Mouse (Mus musculus): ENCODE results near the gene Tmem229a. TPM values are rescaled to one million over a fixed set of nuclear protein-coding genes. Genes with fewer than 3 reads are reported as not detected.

The Tmem229a gene
- polyA plus RNA-seq, 1 experiment from 2014 or later, result 4.4 TPM

GRCm38 (mm10) chr6:24956586-24956973, 483 bp upstream of the Tmem229a start:
- DNase-seq (no peak), ATAC-seq (ENCODE audit: low FRiP score, low TSS enrichment) (no peak)
- H3K27me3 ChIP-seq (ENCODE audit: control insufficient read depth, insufficient read depth, low read length), result no peaks in the 10 kb centered on the region
- 19% methylated on average over 5 of the region's 5 CpGs for WGBS
- H3K36me3 ChIP-seq (ENCODE audit: control insufficient read depth, insufficient read depth, low read length), result no peaks in the 10 kb centered on the region
- peak overlapping the region; percentile 77 for H3K4me3 ChIP-seq (replicated peaks; ENCODE audit: low read depth, low read length)
- H3K9ac ChIP-seq (replicated peaks; ENCODE audit: low read length), result peak overlapping the region; percentile 94
- peak overlapping the region; percentile 92 for H3K27ac ChIP-seq (replicated peaks; ENCODE audit: low read depth, low read length)
- H3K9me3 ChIP-seq (ENCODE audit: control insufficient read depth, low read length), result no peaks in the 10 kb centered on the region
- H3K4me2 ChIP-seq (ENCODE audit: low read length), result peak overlapping the region; percentile 89
- H3K4me1 ChIP-seq (ENCODE audit: control insufficient read depth, insufficient read depth, low read length), result no peaks in the 10 kb centered on the region

- ATAC-seq (ENCODE audit: low FRiP score, low TSS enrichment) (peak; percentile 82), DNase-seq (peak; percentile 86)
These were observed 759 bp downstream of the Tmem229a start for GRCm38 (mm10) chr6:24955131-24955945.

DNA sequence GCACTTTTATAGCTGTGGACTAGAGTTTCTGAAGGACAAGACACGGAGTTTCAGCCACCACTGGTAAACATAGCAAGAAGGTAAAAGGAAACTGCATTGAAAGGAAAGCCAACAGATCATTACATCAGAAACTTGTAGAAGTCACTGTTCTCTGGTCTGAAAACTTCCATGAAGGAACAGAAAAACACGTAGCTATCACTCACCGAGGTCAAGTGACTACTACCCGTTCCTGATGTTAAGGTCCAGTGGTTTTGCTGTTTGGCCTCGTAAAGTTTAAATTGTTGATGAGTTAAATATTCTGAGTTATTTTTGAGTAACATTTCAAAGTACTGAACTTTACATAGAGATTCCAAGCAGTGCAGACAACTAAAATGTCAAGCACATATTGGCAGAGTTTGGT, 2.0 kb downstream of the Tmem229a start:
- H3K4me3 ChIP-seq (replicated peaks; ENCODE audit: low read depth, low read length), result no peak overlapping the region
- 85% methylated on average over 5 of the region's 5 CpGs for WGBS
- no peaks in the 10 kb centered on the region for H3K9me3 ChIP-seq (ENCODE audit: control insufficient read depth, low read length)
- no peak overlapping the region for H3K27ac ChIP-seq (replicated peaks; ENCODE audit: low read depth, low read length)
- no peaks in the 10 kb centered on the region for H3K27me3 ChIP-seq (ENCODE audit: control insufficient read depth, insufficient read depth, low read length)
- no peak overlapping the region for H3K9ac ChIP-seq (replicated peaks; ENCODE audit: low read length)
- no peaks in the 10 kb centered on the region for H3K4me1 ChIP-seq (ENCODE audit: control insufficient read depth, insufficient read depth, low read length)
- peak overlapping the region; percentile 89 for H3K4me2 ChIP-seq (ENCODE audit: low read length)
- ATAC-seq (ENCODE audit: low FRiP score, low TSS enrichment) (no peak), DNase-seq (no peak)
- H3K36me3 ChIP-seq (ENCODE audit: control insufficient read depth, insufficient read depth, low read length), result no peaks in the 10 kb centered on the region

More at GRCm38 (mm10) chr6:24955131-24955945, 759 bp downstream of the Tmem229a start:
- no peaks in the 10 kb centered on the region for H3K4me1 ChIP-seq (ENCODE audit: control insufficient read depth, insufficient read depth, low read length)
- H3K9ac ChIP-seq (replicated peaks; ENCODE audit: low read length), result peak overlapping the region; percentile 94
- no peaks in the 10 kb centered on the region for H3K9me3 ChIP-seq (ENCODE audit: control insufficient read depth, low read length)
- H3K27ac ChIP-seq (replicated peaks; ENCODE audit: low read depth, low read length), result peak overlapping the region; percentile 92
- H3K36me3 ChIP-seq (ENCODE audit: control insufficient read depth, insufficient read depth, low read length), result no peaks in the 10 kb centered on the region
- peak overlapping the region; percentile 89 for H3K4me2 ChIP-seq (ENCODE audit: low read length)
- WGBS, result under 1% methylated on average over 91 of the region's 91 CpGs
- peak overlapping the region; percentile 77 for H3K4me3 ChIP-seq (replicated peaks; ENCODE audit: low read depth, low read length)
- no peaks in the 10 kb centered on the region for H3K27me3 ChIP-seq (ENCODE audit: control insufficient read depth, insufficient read depth, low read length)

- H3K27ac ChIP-seq (replicated peaks; ENCODE audit: low read depth, low read length), result no peak overlapping the region
- DNase-seq (no peak), ATAC-seq (ENCODE audit: low FRiP score, low TSS enrichment) (no peak)
- no peak overlapping the region for H3K9ac ChIP-seq (replicated peaks; ENCODE audit: low read length)
- WGBS, result 90% methylated on average over 5 of the region's 5 CpGs
- no peaks in the 10 kb centered on the region for H3K4me1 ChIP-seq (ENCODE audit: control insufficient read depth, insufficient read depth, low read length)
- no peak overlapping the region for H3K4me3 ChIP-seq (replicated peaks; ENCODE audit: low read depth, low read length)
- H3K27me3 ChIP-seq (ENCODE audit: control insufficient read depth, insufficient read depth, low read length), result no peaks in the 10 kb centered on the region
- no peaks in the 10 kb centered on the region for H3K36me3 ChIP-seq (ENCODE audit: control insufficient read depth, insufficient read depth, low read length)
- no peak overlapping the region for H3K4me2 ChIP-seq (ENCODE audit: low read length)
- H3K9me3 ChIP-seq (ENCODE audit: control insufficient read depth, low read length), result no peaks in the 10 kb centered on the region
These were observed 3.8 kb downstream of the Tmem229a start for GRCm38 (mm10) chr6:24952341-24952740.

DNA sequence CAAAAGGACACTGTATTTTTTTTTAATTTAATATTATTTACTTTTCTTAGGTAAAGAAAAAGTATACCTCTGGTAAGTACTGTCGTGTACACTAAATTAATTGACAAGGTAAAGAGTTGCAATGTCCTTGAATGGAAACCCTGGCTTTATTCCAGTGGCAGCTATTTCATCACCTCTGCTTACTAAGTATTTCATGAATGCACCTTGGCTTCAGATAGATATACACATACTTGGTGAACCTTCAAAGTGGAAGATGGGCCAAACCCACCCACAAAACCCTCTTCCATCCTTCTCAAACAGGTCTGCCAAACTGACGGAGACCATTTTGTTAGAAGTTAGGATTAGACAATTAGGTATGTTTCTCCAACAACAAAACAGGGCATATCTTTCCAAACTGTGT, 5.4 kb downstream of the Tmem229a start:
- H3K4me2 ChIP-seq (ENCODE audit: low read length), result no peak overlapping the region
- H3K4me3 ChIP-seq (replicated peaks; ENCODE audit: low read depth, low read length), result no peak overlapping the region
- no peak overlapping the region for H3K9ac ChIP-seq (replicated peaks; ENCODE audit: low read length)
- no peaks in the 10 kb centered on the region for H3K27me3 ChIP-seq (ENCODE audit: control insufficient read depth, insufficient read depth, low read length)
- H3K4me1 ChIP-seq (ENCODE audit: control insufficient read depth, insufficient read depth, low read length), result no peaks in the 10 kb centered on the region
- ATAC-seq (ENCODE audit: low FRiP score, low TSS enrichment), result no peak
- no peak overlapping the region for H3K27ac ChIP-seq (replicated peaks; ENCODE audit: low read depth, low read length)
- 94% methylated on average over 2 of the region's 2 CpGs for WGBS
- no peaks in the 10 kb centered on the region for H3K36me3 ChIP-seq (ENCODE audit: control insufficient read depth, insufficient read depth, low read length)
- no peak for DNase-seq
- H3K9me3 ChIP-seq (ENCODE audit: control insufficient read depth, low read length), result no peaks in the 10 kb centered on the region

DNA sequence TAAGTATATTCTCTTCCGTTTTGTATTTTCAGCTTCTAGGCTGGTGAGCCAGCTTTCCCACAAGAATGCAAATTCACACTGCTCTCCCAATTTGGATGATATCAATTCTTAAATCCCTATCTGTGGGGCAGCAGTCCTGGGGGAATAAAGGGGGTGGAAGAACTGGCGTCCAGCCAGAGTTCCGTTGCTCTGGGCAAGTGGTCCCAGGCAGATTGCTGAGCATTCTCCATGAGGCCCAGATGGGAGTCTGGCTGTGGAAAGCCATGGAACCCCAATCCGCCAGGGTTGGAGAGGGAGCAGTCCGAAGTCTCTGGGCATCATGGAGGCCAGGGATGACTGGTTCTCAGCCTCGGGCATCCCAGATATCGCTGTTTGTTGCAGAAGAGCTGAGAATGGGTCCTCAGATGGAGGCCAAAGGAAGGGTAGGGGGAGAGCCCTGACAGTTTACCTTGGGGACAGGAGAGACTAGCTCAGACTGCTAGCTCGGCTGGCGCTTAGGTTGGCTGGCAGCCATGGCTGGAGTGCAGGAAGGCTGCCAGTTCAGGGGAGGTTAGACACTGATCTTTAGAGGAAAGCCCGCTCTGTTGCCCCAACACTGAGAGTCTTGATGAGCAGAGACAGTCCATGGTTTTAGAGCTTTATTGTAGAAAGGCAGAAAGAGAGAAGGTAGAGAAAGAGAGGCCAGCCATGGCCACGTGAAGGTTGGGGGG, 30.9 kb downstream of the Tmem229a start:
- DNase-seq (no peak), ATAC-seq (ENCODE audit: low FRiP score, low TSS enrichment) (no peak)
- Histone ChIP-seq H3K9me3 (ENCODE audit: control insufficient read depth, low read length) (no peaks in the 10 kb centered on the region), H3K27me3 (ENCODE audit: control insufficient read depth, insufficient read depth, low read length) (no peaks in the 10 kb centered on the region), H3K27ac (replicated peaks; ENCODE audit: low read depth, low read length) (no peak overlapping the region), H3K4me1 (ENCODE audit: control insufficient read depth, insufficient read depth, low read length) (no peaks in the 10 kb centered on the region), H3K4me3 (replicated peaks; ENCODE audit: low read depth, low read length) (no peak overlapping the region), H3K9ac (replicated peaks; ENCODE audit: low read length) (no peak overlapping the region), H3K4me2 (ENCODE audit: low read length) (no peak overlapping the region), H3K36me3 (ENCODE audit: control insufficient read depth, insufficient read depth, low read length) (no peaks in the 10 kb centered on the region)
- 93% methylated on average over 11 of the region's 11 CpGs for WGBS

- Histone ChIP-seq H3K4me2 (ENCODE audit: low read length) (no peak overlapping the region), H3K4me1 (ENCODE audit: control insufficient read depth, insufficient read depth, low read length) (no peaks in the 10 kb centered on the region), H3K9me3 (ENCODE audit: control insufficient read depth, low read length) (no peaks in the 10 kb centered on the region), H3K27ac (replicated peaks; ENCODE audit: low read depth, low read length) (no peak overlapping the region), H3K27me3 (ENCODE audit: control insufficient read depth, insufficient read depth, low read length) (no peaks in the 10 kb centered on the region), H3K4me3 (replicated peaks; ENCODE audit: low read depth, low read length) (no peak overlapping the region), H3K9ac (replicated peaks; ENCODE audit: low read length) (no peak overlapping the region), H3K36me3 (ENCODE audit: control insufficient read depth, insufficient read depth, low read length) (no peaks in the 10 kb centered on the region)
- ATAC-seq (ENCODE audit: low FRiP score, low TSS enrichment), result no peak
- WGBS, result 95% methylated on average over 2 of the region's 2 CpGs
- DNase-seq, result no peak
These were observed 42.5 kb downstream of the Tmem229a start for GRCm38 (mm10) chr6:24913591-24913990.

GRCm38 (mm10) chr6:24910728-24911105, 45.4 kb downstream of the Tmem229a start:
- no peaks in the 10 kb centered on the region for H3K27me3 ChIP-seq (ENCODE audit: control insufficient read depth, insufficient read depth, low read length)
- H3K4me2 ChIP-seq (ENCODE audit: low read length), result no peak overlapping the region
- H3K9ac ChIP-seq (replicated peaks; ENCODE audit: low read length), result no peak overlapping the region
- no peaks in the 10 kb centered on the region for H3K9me3 ChIP-seq (ENCODE audit: control insufficient read depth, low read length)
- DNase-seq (no peak), ATAC-seq (ENCODE audit: low FRiP score, low TSS enrichment) (no peak)
- no peak overlapping the region for H3K27ac ChIP-seq (replicated peaks; ENCODE audit: low read depth, low read length)
- H3K36me3 ChIP-seq (ENCODE audit: control insufficient read depth, insufficient read depth, low read length), result no peaks in the 10 kb centered on the region
- no peak overlapping the region for H3K4me3 ChIP-seq (replicated peaks; ENCODE audit: low read depth, low read length)
- no peaks in the 10 kb centered on the region for H3K4me1 ChIP-seq (ENCODE audit: control insufficient read depth, insufficient read depth, low read length)
